Mouse (Mus musculus) cortical plate, adult 2 months (tissue): ENCODE measurements around the gene Mapkapk2.

Experiments
- CTCF ChIP-seq: fragments of 200-500 bp; IDR thresholded peaks from 2 replicates; pipeline ENCODE4 v1.5.1; 2011; ENCODE audit warnings: mild to moderate bottlenecking, control low read depth, low read length; ENCODE audit not compliant: insufficient read depth; ENCODE audit errors: extremely low read depth
- POLR2A ChIP-seq: fragments of 200-500 bp; IDR thresholded peaks from 2 replicates; pipeline ENCODE4 v1.6.1; 2011; ENCODE audit warnings: mild to moderate bottlenecking, low read length, control low read depth; ENCODE audit not compliant: insufficient read depth; ENCODE audit errors: extremely low read depth

DNA sequence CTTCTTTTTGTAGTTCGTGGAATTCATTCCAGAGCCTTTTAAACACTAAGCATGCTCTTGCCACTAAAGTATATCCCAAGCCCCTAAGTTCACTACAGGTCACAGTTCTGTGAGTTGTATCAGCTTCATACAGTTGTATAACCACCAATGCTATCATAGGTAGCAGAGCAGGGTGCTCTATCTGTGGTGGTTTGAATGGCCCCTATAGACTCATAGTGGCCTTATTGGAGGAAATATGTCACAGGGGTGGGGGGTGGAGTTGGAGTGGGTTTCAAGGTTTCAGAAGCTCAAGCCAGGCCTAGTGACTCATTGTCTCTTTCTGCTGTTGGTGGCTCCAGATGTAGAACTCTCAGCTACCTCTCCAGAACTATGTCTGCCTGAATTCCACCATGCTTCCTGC lies 44.8 kb upstream of the Mapkapk2 start:
- TF ChIP-seq CTCF, result no peak
- TF ChIP-seq POLR2A, result no peak
